Mouse (Mus musculus) kidney, postnatal 36 days (tissue): Measurements from ENCODE around the gene Wasf1.

ENCODE experiments used
- DNase-seq, 2 experiments: peaks; one replicate each; pipeline ENCODE4 v3.0.0; 2021 to 2022; ENCODE audit warnings: mixed read lengths in 2 of 2

Gene Wasf1

GRCm38 (mm10) chr10:40882831-40883643, at the start of gene Wasf1, which contains the start of gene Cdc40:
TSS of gene Wasf1 (plus strand) at chr10:40883475.
TSS of gene Cdc40 (minus strand) at chr10:40883311.
- peak; percentile 97 for DNase-seq

- no peak for DNase-seq
These were observed 43.2 kb upstream of the Wasf1 start for GRCm38 (mm10) chr10:40840086-40840485.

GRCm38 (mm10) chr10:40843841-40844240, 39.4 kb upstream of the Wasf1 start:
- no peak for DNase-seq

- DNase-seq = no peak
These were observed 38.7 kb upstream of the Wasf1 start for GRCm38 (mm10) chr10:40844546-40844945.

- no peak for DNase-seq
These were observed 37.6 kb upstream of the Wasf1 start for GRCm38 (mm10) chr10:40845626-40846025.

GRCm38 (mm10) chr10:40847176-40847874, 36.0 kb upstream of the Wasf1 start:
- DNase-seq = no peak

GRCm38 (mm10) chr10:40850644-40851043, 32.6 kb upstream of the Wasf1 start:
- no peak for DNase-seq

GRCm38 (mm10) chr10:40851138-40851537, 32.1 kb upstream of the Wasf1 start:
- no peak for DNase-seq

- DNase-seq = peak in 1 of 2 experiments; percentile 32
These were observed 27.7 kb upstream of the Wasf1 start for GRCm38 (mm10) chr10:40855616-40856015.

- no peak for DNase-seq
These were observed 26.6 kb upstream of the Wasf1 start for GRCm38 (mm10) chr10:40856703-40857102.

GRCm38 (mm10) chr10:40857599-40857998, 25.7 kb upstream of the Wasf1 start:
- DNase-seq = peak in 1 of 2 experiments; percentile 23

- no peak for DNase-seq
These were observed 15.2 kb upstream of the Wasf1 start for GRCm38 (mm10) chr10:40868081-40868480.

- DNase-seq = no peak
These were observed 12.0 kb upstream of the Wasf1 start for GRCm38 (mm10) chr10:40871301-40871700.

- DNase-seq = no peak
These were observed 11.2 kb upstream of the Wasf1 start for GRCm38 (mm10) chr10:40872052-40872451.

- no peak for DNase-seq
These were observed 5.0 kb upstream of the Wasf1 start for GRCm38 (mm10) chr10:40878246-40878645.

- no peak for DNase-seq
These were observed 3.3 kb upstream of the Wasf1 start for GRCm38 (mm10) chr10:40879969-40880368.

- DNase-seq = no peak
These were observed 2.0 kb upstream of the Wasf1 start for GRCm38 (mm10) chr10:40881236-40881635.

- no peak for DNase-seq
These were observed 942 bp upstream of the Wasf1 start for GRCm38 (mm10) chr10:40882333-40882732.

GRCm38 (mm10) chr10:40883644-40884278, 486 bp downstream of the Wasf1 start:
- no peak for DNase-seq

- peak; percentile 30 to 42 for DNase-seq
These were observed 1.1 kb downstream of the Wasf1 start for GRCm38 (mm10) chr10:40884279-40884806.

- DNase-seq = no peak
These were observed 2.2 kb downstream of the Wasf1 start for GRCm38 (mm10) chr10:40885432-40885831.

GRCm38 (mm10) chr10:40887316-40887715, 4.0 kb downstream of the Wasf1 start:
- no peak for DNase-seq

- DNase-seq = no peak
These were observed 5.9 kb downstream of the Wasf1 start for GRCm38 (mm10) chr10:40889146-40889545.
